Mouse (Mus musculus) forebrain, embryonic 12.5 days (tissue): ENCODE measurements around the gene Col6a6. TPM values are rescaled to one million over a fixed set of nuclear protein-coding genes. Genes with fewer than 3 reads are reported as not detected.

Experiments used
- ATAC-seq: fragments of 200-750 bp; cut with Nextera tagmentation; 2 replicates; pipeline ENCODE4 v1.8.0; 2017; ENCODE audit warnings: moderate TSS enrichment; ENCODE audit not compliant: low FRiP score
- H3K27ac ChIP-seq: fragments of 300-500 bp; sonication (generic); 2 replicates; pipeline ENCODE4 v1.5.1; 2016; ENCODE audit warnings: mild to moderate bottlenecking
- H3K27me3 ChIP-seq: fragments of 300-500 bp; sonication (generic); 2 replicates; pipeline ENCODE4 v1.6.1; 2016; ENCODE audit warnings: mild to moderate bottlenecking
- H3K36me3 ChIP-seq: fragments of 300-500 bp; sonication (generic); replicated peaks from 2 replicates; pipeline ENCODE4 v1.6.1; 2016; ENCODE audit warnings: mild to moderate bottlenecking
- H3K4me1 ChIP-seq: fragments of 300-500 bp; sonication (generic); 2 replicates; pipeline ENCODE4 v1.6.1; 2016
- H3K4me2 ChIP-seq: fragments of 300-500 bp; sonication (generic); 2 replicates; pipeline ENCODE4 v1.6.1; 2016; ENCODE audit warnings: mild to moderate bottlenecking, moderate library complexity
- H3K4me3 ChIP-seq: fragments of 300-500 bp; sonication (generic); replicated peaks from 2 replicates; pipeline ENCODE4 v1.5.1; 2016; ENCODE audit warnings: mild to moderate bottlenecking
- H3K9ac ChIP-seq: fragments of 300-500 bp; sonication (generic); 2 replicates; pipeline ENCODE4 v1.6.1; 2016; ENCODE audit warnings: mild to moderate bottlenecking
- H3K9me3 ChIP-seq: fragments of 300-500 bp; sonication (generic); 2 replicates; pipeline ENCODE4 v1.6.1; 2016
- WGBS: fragments of 180-500 bp; shearing (Covaris S2); methylation state at CpG from one replicate; pipeline ENCODE4 v1.1.7; 2016; 5-methylcytosine and 5-hydroxymethylcytosine counted together
- polyA plus RNA-seq: library from polyadenylated mRNA; unstranded; fragments of >200 nt; fragmentation: Nextera tagmentation; extraction: Ambion mirVana; gene quantifications from 2 replicates; pipeline ENCODE4 v1.2.1, GENCODE M21; 2016

Col6a6 gene
- polyA plus RNA-seq, 1 experiment from 2014 or later, result 0.10 TPM

- H3K36me3 ChIP-seq, result no peaks in the 10 kb centered on the region
- 81% methylated on average over 5 of the region's 5 CpGs for WGBS
- H3K4me2 ChIP-seq, result no peak overlapping the region
- H3K4me3 ChIP-seq, result no peak overlapping the region
- ATAC-seq, result no peak
- H3K27ac ChIP-seq, result no peak overlapping the region
- no peak overlapping the region for H3K9ac ChIP-seq
- no peaks in the 10 kb centered on the region for H3K4me1 ChIP-seq
- H3K9me3 ChIP-seq, result no peaks in the 10 kb centered on the region
- no peaks in the 10 kb centered on the region for H3K27me3 ChIP-seq
Measured at GRCm38 (mm10) chr9:105764127-105764526, 63.8 kb downstream of the Col6a6 start.

GRCm38 (mm10) chr9:105763625-105764024 is 64.3 kb downstream of the Col6a6 start:
- H3K27me3 ChIP-seq, result no peaks in the 10 kb centered on the region
- H3K9ac ChIP-seq, result no peak overlapping the region
- no peaks in the 10 kb centered on the region for H3K9me3 ChIP-seq
- WGBS, result 88% methylated on average over 3 of the region's 3 CpGs
- no peaks in the 10 kb centered on the region for H3K4me1 ChIP-seq
- H3K36me3 ChIP-seq, result no peaks in the 10 kb centered on the region
- no peak overlapping the region for H3K4me2 ChIP-seq
- ATAC-seq, result no peak
- no peak overlapping the region for H3K4me3 ChIP-seq
- H3K27ac ChIP-seq, result no peak overlapping the region

GRCm38 (mm10) chr9:105762274-105762673 is 65.7 kb downstream of the Col6a6 start:
- Histone ChIP-seq H3K9ac (no peak overlapping the region), H3K36me3 (no peaks in the 10 kb centered on the region), H3K27me3 (no peaks in the 10 kb centered on the region), H3K9me3 (no peaks in the 10 kb centered on the region), H3K4me1 (no peaks in the 10 kb centered on the region), H3K4me2 (no peak overlapping the region), H3K4me3 (no peak overlapping the region), H3K27ac (no peak overlapping the region)
- 84% methylated on average over 7 of the region's 7 CpGs for WGBS
- ATAC-seq, result no peak

DNA sequence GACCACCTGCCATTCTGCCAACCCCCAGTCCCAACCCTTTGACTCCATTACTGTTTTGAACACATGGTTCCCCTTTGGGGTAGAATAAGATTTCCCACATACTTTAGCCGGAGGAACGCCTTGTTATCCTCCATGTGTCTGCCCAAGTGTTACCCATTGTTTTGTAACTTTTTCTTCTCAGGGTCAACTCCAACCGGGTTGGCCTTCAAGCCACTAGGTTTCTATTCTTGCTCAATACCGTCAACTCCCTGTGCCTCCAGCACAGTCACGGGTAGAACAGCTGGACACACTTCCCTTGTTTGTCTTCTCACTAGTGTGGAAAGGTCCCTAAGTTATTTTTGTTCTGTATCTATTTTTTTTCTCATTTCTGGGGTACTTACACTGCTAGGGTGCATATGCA is 69.1 kb downstream of the Col6a6 start:
- H3K9ac ChIP-seq, result no peak overlapping the region
- ATAC-seq, result no peak
- H3K4me1 ChIP-seq, result no peaks in the 10 kb centered on the region
- H3K4me3 ChIP-seq, result no peak overlapping the region
- no peak overlapping the region for H3K4me2 ChIP-seq
- 81% methylated on average over 5 of the region's 5 CpGs for WGBS
- H3K27me3 ChIP-seq, result no peaks in the 10 kb centered on the region
- no peak overlapping the region; the same call in 1 of the 2 replicates for H3K27ac ChIP-seq
- H3K9me3 ChIP-seq, result no peaks in the 10 kb centered on the region
- H3K36me3 ChIP-seq, result no peaks in the 10 kb centered on the region

GRCm38 (mm10) chr9:105758173-105758765 is 69.7 kb downstream of the Col6a6 start:
- 90% methylated on average over 14 of the region's 14 CpGs for WGBS
- Histone ChIP-seq H3K9ac (no peak overlapping the region), H3K27me3 (no peaks in the 10 kb centered on the region), H3K4me1 (no peaks in the 10 kb centered on the region), H3K27ac (no peak overlapping the region; the same call in 1 of the 2 replicates), H3K4me2 (no peak overlapping the region), H3K4me3 (no peak overlapping the region), H3K9me3 (no peaks in the 10 kb centered on the region), H3K36me3 (no peaks in the 10 kb centered on the region)
- no peak for ATAC-seq

- ATAC-seq, result no peak
- no peak overlapping the region for H3K4me3 ChIP-seq
- H3K4me2 ChIP-seq, result no peak overlapping the region
- no peaks in the 10 kb centered on the region for H3K36me3 ChIP-seq
- no peak overlapping the region for H3K9ac ChIP-seq
- H3K9me3 ChIP-seq, result no peaks in the 10 kb centered on the region
- H3K4me1 ChIP-seq, result no peaks in the 10 kb centered on the region
- 71% methylated on average over 1 of the region's 1 CpGs for WGBS
- no peaks in the 10 kb centered on the region for H3K27me3 ChIP-seq
- H3K27ac ChIP-seq, result no peak overlapping the region
Measured at GRCm38 (mm10) chr9:105754256-105754655, 73.7 kb downstream of the Col6a6 start.

- Histone ChIP-seq H3K9me3 (no peaks in the 10 kb centered on the region), H3K27me3 (no peaks in the 10 kb centered on the region), H3K4me3 (no peak overlapping the region), H3K4me2 (no peak overlapping the region), H3K4me1 (no peaks in the 10 kb centered on the region), H3K9ac (no peak overlapping the region), H3K27ac (no peak overlapping the region), H3K36me3 (no peaks in the 10 kb centered on the region)
- no peak for ATAC-seq
- 85% methylated on average over 3 of the region's 3 CpGs for WGBS
Measured at GRCm38 (mm10) chr9:105745861-105746260, 82.1 kb downstream of the Col6a6 start.

- WGBS, result 75% methylated on average over 2 of the region's 2 CpGs
- Histone ChIP-seq H3K36me3 (no peaks in the 10 kb centered on the region), H3K4me2 (no peak overlapping the region), H3K27me3 (no peaks in the 10 kb centered on the region), H3K4me1 (peaks cover 2% of the 10 kb centered on the region; the same call in 1 of the 2 replicates), H3K9me3 (no peaks in the 10 kb centered on the region), H3K9ac (no peak overlapping the region), H3K4me3 (no peak overlapping the region), H3K27ac (no peak overlapping the region)
- no peak for ATAC-seq
Measured at GRCm38 (mm10) chr9:105740413-105740812, 87.5 kb downstream of the Col6a6 start.

DNA sequence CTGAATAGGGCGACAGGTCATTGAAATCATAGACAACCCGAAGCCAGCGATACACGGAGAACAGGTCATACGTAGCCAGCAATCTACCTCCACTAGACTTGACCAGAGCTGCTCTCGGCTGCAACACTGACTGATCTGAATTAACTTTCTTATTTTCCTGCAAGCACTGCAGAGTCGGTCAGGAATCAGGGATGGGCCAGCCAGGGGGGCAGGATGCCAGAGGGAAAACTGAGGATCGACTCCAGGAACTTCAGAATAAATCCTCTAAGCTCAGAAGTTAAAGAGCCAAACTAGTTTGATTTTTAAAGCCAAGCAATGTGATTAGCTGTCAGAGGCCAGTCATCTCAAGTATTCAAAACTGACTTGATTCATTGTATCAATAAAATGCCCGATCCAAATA is 88.5 kb downstream of the Col6a6 start:
- H3K4me2 ChIP-seq, result no peak overlapping the region
- H3K9ac ChIP-seq, result no peak overlapping the region
- H3K4me3 ChIP-seq, result no peak overlapping the region
- H3K9me3 ChIP-seq, result no peaks in the 10 kb centered on the region
- WGBS, result 88% methylated on average over 9 of the region's 9 CpGs
- no peak overlapping the region for H3K27ac ChIP-seq
- no peak for ATAC-seq
- H3K4me1 ChIP-seq, result peaks cover 3% of the 10 kb centered on the region; the same call in 1 of the 2 replicates
- no peaks in the 10 kb centered on the region for H3K27me3 ChIP-seq
- H3K36me3 ChIP-seq, result no peaks in the 10 kb centered on the region

DNA sequence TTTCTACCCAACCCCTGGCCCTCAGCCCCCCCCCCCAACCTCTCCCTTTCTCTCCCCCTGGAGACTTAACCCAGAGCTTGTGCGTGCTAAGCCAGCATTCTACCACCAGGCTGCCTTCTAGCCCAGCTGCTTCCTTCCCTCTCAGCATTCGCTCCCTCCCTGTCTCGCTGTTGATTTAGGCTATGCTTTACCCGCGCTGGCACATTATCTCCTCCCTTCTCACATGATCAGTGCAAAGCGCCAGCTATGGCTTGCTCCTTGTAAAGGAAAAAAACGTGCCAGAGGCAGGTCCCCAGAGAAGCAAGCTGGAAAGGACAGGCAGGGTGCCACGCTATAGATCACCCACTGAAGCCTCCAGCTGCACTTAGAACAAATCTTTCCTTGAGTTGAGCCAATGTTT is 90.5 kb downstream of the Col6a6 start:
- H3K4me3 ChIP-seq, result no peak overlapping the region
- no peak overlapping the region for H3K9ac ChIP-seq
- H3K9me3 ChIP-seq, result no peaks in the 10 kb centered on the region
- WGBS, result 55% methylated on average over 8 of the region's 8 CpGs
- H3K36me3 ChIP-seq, result no peaks in the 10 kb centered on the region
- H3K27ac ChIP-seq, result no peak overlapping the region
- peaks cover 3% of the 10 kb centered on the region; the same call in 1 of the 2 replicates for H3K4me1 ChIP-seq
- ATAC-seq, result no peak
- no peak overlapping the region for H3K4me2 ChIP-seq
- H3K27me3 ChIP-seq, result no peaks in the 10 kb centered on the region

- H3K9me3 ChIP-seq, result no peaks in the 10 kb centered on the region
- H3K27ac ChIP-seq, result no peak overlapping the region
- no peak overlapping the region for H3K4me3 ChIP-seq
- no peaks in the 10 kb centered on the region for H3K36me3 ChIP-seq
- H3K27me3 ChIP-seq, result no peaks in the 10 kb centered on the region
- peaks cover 3% of the 10 kb centered on the region; the same call in 1 of the 2 replicates for H3K4me1 ChIP-seq
- no peak for ATAC-seq
- no peak overlapping the region for H3K9ac ChIP-seq
- 59% methylated on average over 5 of the region's 5 CpGs for WGBS
- no peak overlapping the region for H3K4me2 ChIP-seq
Measured at GRCm38 (mm10) chr9:105735195-105735594, 92.8 kb downstream of the Col6a6 start.

GRCm38 (mm10) chr9:105734651-105735050 is 93.3 kb downstream of the Col6a6 start:
- Histone ChIP-seq H3K9ac (no peak overlapping the region), H3K4me1 (peaks cover 3% of the 10 kb centered on the region; the same call in 1 of the 2 replicates), H3K27ac (no peak overlapping the region), H3K36me3 (no peaks in the 10 kb centered on the region), H3K4me3 (no peak overlapping the region), H3K27me3 (no peaks in the 10 kb centered on the region), H3K9me3 (no peaks in the 10 kb centered on the region), H3K4me2 (no peak overlapping the region)
- ATAC-seq, result no peak
- 90% methylated on average over 2 of the region's 2 CpGs for WGBS

- Histone ChIP-seq H3K9me3 (no peaks in the 10 kb centered on the region), H3K4me1 (peaks cover 3% of the 10 kb centered on the region; the same call in 1 of the 2 replicates), H3K4me2 (no peak overlapping the region), H3K27ac (no peak overlapping the region), H3K36me3 (no peaks in the 10 kb centered on the region), H3K4me3 (no peak overlapping the region), H3K27me3 (no peaks in the 10 kb centered on the region), H3K9ac (no peak overlapping the region)
- no peak for ATAC-seq
- WGBS, result 81% methylated on average over 7 of the region's 7 CpGs
Measured at GRCm38 (mm10) chr9:105731976-105732375, 96.0 kb downstream of the Col6a6 start.
